Mouse (Mus musculus): Measurements from ENCODE around the gene Nos3. TPM values are rescaled to one million over a fixed set of nuclear protein-coding genes. Genes with fewer than 3 reads are reported as not detected.

The Nos3 gene
- polyA plus RNA-seq, 1 experiment from 2014 or later: 7.2 TPM

GRCm38 (mm10) chr5:24357461-24357860 lies 7.1 kb upstream of the Nos3 start:
- Histone ChIP-seq H3K4me1 (replicated peaks; ENCODE audit: control insufficient read depth, insufficient read depth, low read length) (0 out of 2 replicates have a peak, but pooled peaks cover 4% of the 10 kb centered on the region), H3K9ac (ENCODE audit: low read depth, low read length) (no peak overlapping the region), H3K4me3 (ENCODE audit: low read depth, low read length) (no peak overlapping the region), H3K9me3 (ENCODE audit: control insufficient read depth, low read length) (no peaks in the 10 kb centered on the region), H3K4me2 (no peak overlapping the region), H3K27ac (ENCODE audit: low read depth, low read length) (no peak overlapping the region), H3K36me3 (ENCODE audit: control insufficient read depth, insufficient read depth, low read length) (no peaks in the 10 kb centered on the region), H3K27me3 (replicated peaks; ENCODE audit: control insufficient read depth, insufficient read depth, low read length) (peaks cover 31% of the 10 kb centered on the region)
- 6% methylated on average over 7 of the region's 7 CpGs for WGBS
- ATAC-seq (replicated peaks; ENCODE audit: low FRiP score) (peak; percentile 46; the same call in 1 of the 2 replicates), DNase-seq (ENCODE audit: low spot score) (peak; percentile 81)

- Histone ChIP-seq H3K9me3 (ENCODE audit: control insufficient read depth, low read length) (no peaks in the 10 kb centered on the region), H3K9ac (ENCODE audit: low read depth, low read length) (no peak overlapping the region), H3K27me3 (replicated peaks; ENCODE audit: control insufficient read depth, insufficient read depth, low read length) (peaks cover 21% of the 10 kb centered on the region), H3K36me3 (ENCODE audit: control insufficient read depth, insufficient read depth, low read length) (no peaks in the 10 kb centered on the region), H3K4me2 (no peak overlapping the region), H3K27ac (ENCODE audit: low read depth, low read length) (no peak overlapping the region), H3K4me3 (ENCODE audit: low read depth, low read length) (no peak overlapping the region), H3K4me1 (replicated peaks; ENCODE audit: control insufficient read depth, insufficient read depth, low read length) (peaks cover 4% of the 10 kb centered on the region)
- DNase-seq (ENCODE audit: low spot score) (peak; percentile 72), ATAC-seq (replicated peaks; ENCODE audit: low FRiP score) (0 out of 2 replicates have a peak, but pooled peaks have one; percentile 42)
- under 1% methylated on average over 7 of the region's 7 CpGs for WGBS
Observed at GRCm38 (mm10) chr5:24360792-24361454, 3.7 kb upstream of the Nos3 start.

- Histone ChIP-seq H3K4me2 (no peak overlapping the region), H3K4me1 (replicated peaks; ENCODE audit: control insufficient read depth, insufficient read depth, low read length) (peaks cover 4% of the 10 kb centered on the region), H3K27ac (ENCODE audit: low read depth, low read length) (no peak overlapping the region), H3K9ac (ENCODE audit: low read depth, low read length) (no peak overlapping the region), H3K36me3 (ENCODE audit: control insufficient read depth, insufficient read depth, low read length) (no peaks in the 10 kb centered on the region), H3K27me3 (replicated peaks; ENCODE audit: control insufficient read depth, insufficient read depth, low read length) (peaks cover 25% of the 10 kb centered on the region), H3K4me3 (ENCODE audit: low read depth, low read length) (no peak overlapping the region), H3K9me3 (ENCODE audit: control insufficient read depth, low read length) (no peaks in the 10 kb centered on the region)
- 41% methylated on average over 2 of the region's 2 CpGs for WGBS
- DNase-seq (ENCODE audit: low spot score) (no peak), ATAC-seq (replicated peaks; ENCODE audit: low FRiP score) (no peak)
Observed at GRCm38 (mm10) chr5:24363467-24363866, 1.1 kb upstream of the Nos3 start.

- H3K27me3 ChIP-seq (replicated peaks; ENCODE audit: control insufficient read depth, insufficient read depth, low read length): peaks cover 22% of the 10 kb centered on the region
Observed at GRCm38 (mm10) chr5:24364061-24364460, 549 bp upstream of the Nos3 start.

GRCm38 (mm10) chr5:24364963-24365362 lies 353 bp downstream of the Nos3 start:
- Histone ChIP-seq H3K36me3 (ENCODE audit: control insufficient read depth, insufficient read depth, low read length) (no peaks in the 10 kb centered on the region), H3K27me3 (replicated peaks; ENCODE audit: control insufficient read depth, insufficient read depth, low read length) (peaks cover 22% of the 10 kb centered on the region), H3K9ac (ENCODE audit: low read depth, low read length) (no peak overlapping the region), H3K4me1 (replicated peaks; ENCODE audit: control insufficient read depth, insufficient read depth, low read length) (peaks cover 4% of the 10 kb centered on the region), H3K9me3 (ENCODE audit: control insufficient read depth, low read length) (no peaks in the 10 kb centered on the region), H3K27ac (ENCODE audit: low read depth, low read length) (no peak overlapping the region), H3K4me2 (peak overlapping the region; percentile 37), H3K4me3 (ENCODE audit: low read depth, low read length) (peak overlapping the region; percentile 22)
- 65% methylated on average over 10 of the region's 10 CpGs for WGBS
- DNase-seq (ENCODE audit: low spot score): no peak
- no peak for ATAC-seq (replicated peaks; ENCODE audit: low FRiP score)

More at GRCm38 (mm10) chr5:24364061-24364460, 549 bp upstream of the Nos3 start:
- no peak for DNase-seq (ENCODE audit: low spot score)
- Histone ChIP-seq H3K36me3 (ENCODE audit: control insufficient read depth, insufficient read depth, low read length) (no peaks in the 10 kb centered on the region), H3K4me3 (ENCODE audit: low read depth, low read length) (no peak overlapping the region), H3K4me2 (no peak overlapping the region), H3K9ac (ENCODE audit: low read depth, low read length) (no peak overlapping the region), H3K4me1 (replicated peaks; ENCODE audit: control insufficient read depth, insufficient read depth, low read length) (peaks cover 4% of the 10 kb centered on the region), H3K27ac (ENCODE audit: low read depth, low read length) (no peak overlapping the region), H3K9me3 (ENCODE audit: control insufficient read depth, low read length) (no peaks in the 10 kb centered on the region)
- 52% methylated on average over 3 of the region's 3 CpGs for WGBS
- no peak for ATAC-seq (replicated peaks; ENCODE audit: low FRiP score)

- Histone ChIP-seq H3K27me3 (replicated peaks; ENCODE audit: control insufficient read depth, insufficient read depth, low read length) (peaks cover 22% of the 10 kb centered on the region), H3K4me3 (ENCODE audit: low read depth, low read length) (peak overlapping the region; percentile 15), H3K9ac (ENCODE audit: low read depth, low read length) (no peak overlapping the region), H3K4me1 (replicated peaks; ENCODE audit: control insufficient read depth, insufficient read depth, low read length) (peaks cover 4% of the 10 kb centered on the region), H3K9me3 (ENCODE audit: control insufficient read depth, low read length) (no peaks in the 10 kb centered on the region), H3K4me2 (peak overlapping the region; percentile 37), H3K36me3 (ENCODE audit: control insufficient read depth, insufficient read depth, low read length) (no peaks in the 10 kb centered on the region), H3K27ac (ENCODE audit: low read depth, low read length) (no peak overlapping the region)
- WGBS: 8% methylated on average over 5 of the region's 5 CpGs
- DNase-seq (ENCODE audit: low spot score) (no peak), ATAC-seq (replicated peaks; ENCODE audit: low FRiP score) (peak; percentile 29; the same call in 1 of the 2 replicates)
Observed at GRCm38 (mm10) chr5:24365528-24365927, 918 bp downstream of the Nos3 start.

GRCm38 (mm10) chr5:24366426-24366825 lies 1.8 kb downstream of the Nos3 start:
- H3K27me3 ChIP-seq (replicated peaks; ENCODE audit: control insufficient read depth, insufficient read depth, low read length): peaks cover 22% of the 10 kb centered on the region
- no peaks in the 10 kb centered on the region for H3K36me3 ChIP-seq (ENCODE audit: control insufficient read depth, insufficient read depth, low read length)
- peaks cover 4% of the 10 kb centered on the region for H3K4me1 ChIP-seq (replicated peaks; ENCODE audit: control insufficient read depth, insufficient read depth, low read length)
- WGBS: 64% methylated on average over 9 of the region's 9 CpGs
- H3K4me3 ChIP-seq (ENCODE audit: low read depth, low read length): no peak overlapping the region
- H3K9me3 ChIP-seq (ENCODE audit: control insufficient read depth, low read length): no peaks in the 10 kb centered on the region
- ATAC-seq (replicated peaks; ENCODE audit: low FRiP score) (no peak), DNase-seq (ENCODE audit: low spot score) (no peak)
- H3K9ac ChIP-seq (ENCODE audit: low read depth, low read length): no peak overlapping the region
- no peak overlapping the region; the same call in 1 of the 2 replicates for H3K4me2 ChIP-seq
- H3K27ac ChIP-seq (ENCODE audit: low read depth, low read length): no peak overlapping the region

GRCm38 (mm10) chr5:24369767-24370166 lies 5.2 kb downstream of the Nos3 start:
- no peak for ATAC-seq (replicated peaks; ENCODE audit: low FRiP score)
- peaks cover 4% of the 10 kb centered on the region for H3K4me1 ChIP-seq (replicated peaks; ENCODE audit: control insufficient read depth, insufficient read depth, low read length)
- no peak overlapping the region for H3K27ac ChIP-seq (ENCODE audit: low read depth, low read length)
- H3K36me3 ChIP-seq (ENCODE audit: control insufficient read depth, insufficient read depth, low read length): no peaks in the 10 kb centered on the region
- DNase-seq (ENCODE audit: low spot score): no peak
- H3K4me3 ChIP-seq (ENCODE audit: low read depth, low read length): no peak overlapping the region
- WGBS: 80% methylated on average over 9 of the region's 9 CpGs
- H3K4me2 ChIP-seq: no peak overlapping the region
- no peaks in the 10 kb centered on the region for H3K9me3 ChIP-seq (ENCODE audit: control insufficient read depth, low read length)
- H3K27me3 ChIP-seq (replicated peaks; ENCODE audit: control insufficient read depth, insufficient read depth, low read length): peaks cover 7% of the 10 kb centered on the region
- H3K9ac ChIP-seq (ENCODE audit: low read depth, low read length): no peak overlapping the region

- no peak overlapping the region for H3K27ac ChIP-seq (ENCODE audit: low read depth, low read length)
- H3K9me3 ChIP-seq (ENCODE audit: control insufficient read depth, low read length): no peaks in the 10 kb centered on the region
- no peak overlapping the region for H3K4me2 ChIP-seq
Observed at GRCm38 (mm10) chr5:24373807-24374206, 9.2 kb downstream of the Nos3 start.

More at GRCm38 (mm10) chr5:24373807-24374206, 9.2 kb downstream of the Nos3 start:
- no peak for ATAC-seq (replicated peaks; ENCODE audit: low FRiP score)
- Histone ChIP-seq H3K36me3 (ENCODE audit: control insufficient read depth, insufficient read depth, low read length) (no peaks in the 10 kb centered on the region), H3K4me1 (replicated peaks; ENCODE audit: control insufficient read depth, insufficient read depth, low read length) (no peaks in the 10 kb centered on the region), H3K4me3 (ENCODE audit: low read depth, low read length) (no peak overlapping the region), H3K9ac (ENCODE audit: low read depth, low read length) (no peak overlapping the region), H3K27me3 (replicated peaks; ENCODE audit: control insufficient read depth, insufficient read depth, low read length) (no peaks in the 10 kb centered on the region)
- 80% methylated on average over 5 of the region's 5 CpGs for WGBS
- DNase-seq (ENCODE audit: low spot score): no peak
